Mouse (Mus musculus) erythroblast, embryonic 14.5 days (primary cell): ENCODE data around the gene H6pd.

ENCODE experiments used
- GATA1 ChIP-seq: IDR thresholded peaks from 2 replicates; pipeline ENCODE4 v1.6.1; 2012; ENCODE audit warnings: low read length, inconsistent platforms, mixed read lengths
- TAL1 ChIP-seq: IDR thresholded peaks from 3 replicates; pipeline ENCODE4 v1.6.1; 2012; ENCODE audit warnings: low read length, inconsistent platforms, mixed read lengths

GRCm38 (mm10) chr4:150035280-150035679 lies 26.5 kb upstream of the H6pd start:
- TF ChIP-seq TAL1 (no peak), GATA1 (no peak)
